Mouse (Mus musculus) MEL (cell line): ENCODE results near the gene Slc23a3. TPM values are rescaled to one million over a fixed set of nuclear protein-coding genes. Genes with fewer than 3 reads are reported as not detected.

ENCODE experiments used
- DNase-seq: peaks from one replicate; pipeline ENCODE4 v3.0.0; 2011; ENCODE audit warnings: low read depth, low spot score
- H3K27ac ChIP-seq: 2 replicates; pipeline ENCODE4 v1.5.1; 2012; ENCODE audit warnings: low read depth, mild to moderate bottlenecking, control low read depth, low read length, moderate library complexity; ENCODE audit not compliant: control insufficient read depth
- H3K27me3 ChIP-seq, 2 experiments: fragments of 150-350 bp in 1 of 2; sonication (generic) in 1 of 2; 2 replicates each; pipeline ENCODE4 v1.6.1; 2012; ENCODE audit warnings: low read length in 2 of 2, mild to moderate bottlenecking in 2 of 2, improper control_type of control experiment in 1 of 2, moderate library complexity in 1 of 2; ENCODE audit not compliant: insufficient read depth in 2 of 2, control insufficient read depth in 1 of 2
- H3K36me3 ChIP-seq, 2 experiments: 2 replicates each; pipeline ENCODE4 v1.6.1; 2012 to 2014; ENCODE audit warnings: low read length in 2 of 2, improper control_type of control experiment in 1 of 2, inconsistent platforms in 1 of 2, mild to moderate bottlenecking in 1 of 2; ENCODE audit not compliant: insufficient read depth in 2 of 2, control insufficient read depth in 1 of 2
- H3K4me1 ChIP-seq, 2 experiments: fragments of 150-350 bp in 1 of 2; sonication (generic) in 1 of 2; 2 replicates each; pipeline ENCODE4 v1.6.1; 2012; ENCODE audit warnings: low read length in 2 of 2, improper control_type of control experiment in 1 of 2, mild to moderate bottlenecking in 1 of 2; ENCODE audit not compliant: insufficient read depth in 2 of 2, control insufficient read depth in 1 of 2
- H3K4me3 ChIP-seq, 2 experiments: fragments of 150-350 bp in 1 of 2; sonication (generic) in 1 of 2; 2 replicates each; pipeline ENCODE4 v1.5.1; 2012; ENCODE audit warnings: low read depth in 2 of 2, low read length in 2 of 2, mild to moderate bottlenecking in 2 of 2, moderate library complexity in 2 of 2, control low read depth in 1 of 2, improper control_type of control experiment in 1 of 2; ENCODE audit not compliant: control insufficient read depth in 1 of 2, insufficient read depth in 1 of 2
- H3K79me2 ChIP-seq: 2 replicates; pipeline ENCODE4 v1.6.1; 2012; ENCODE audit warnings: mild to moderate bottlenecking, low read length, moderate library complexity; ENCODE audit not compliant: control insufficient read depth, poor library complexity, insufficient read depth
- H3K9ac ChIP-seq: 2 replicates; pipeline ENCODE4 v1.6.1; 2012; ENCODE audit warnings: low read depth, mild to moderate bottlenecking, control low read depth, low read length, moderate library complexity; ENCODE audit not compliant: control insufficient read depth, poor library complexity, severe bottlenecking
- H3K9me3 ChIP-seq: fragments of 150-350 bp; sonication (generic); replicated peaks from 2 replicates; pipeline ENCODE4 v1.6.1; 2012; ENCODE audit warnings: mild to moderate bottlenecking, low read length, improper control_type of control experiment, moderate library complexity; ENCODE audit not compliant: insufficient read depth
- BHLHE40 ChIP-seq: IDR thresholded peaks from 2 replicates; pipeline ENCODE4 v1.6.1; 2012; ENCODE audit warnings: low read depth, mild to moderate bottlenecking, inconsistent platforms, low read length, improper control_type of control experiment, borderline replicate concordance
- CHD1 ChIP-seq: IDR thresholded peaks from 2 replicates; pipeline ENCODE4 v1.6.1; 2012; ENCODE audit warnings: low read depth, mild to moderate bottlenecking, inconsistent platforms, low read length, improper control_type of control experiment
- E2F4 ChIP-seq: IDR thresholded peaks from 2 replicates; pipeline ENCODE4 v1.6.1; 2011; ENCODE audit warnings: low read depth, low read length, improper control_type of control experiment, borderline replicate concordance
- ETS1 ChIP-seq: IDR thresholded peaks from 2 replicates; pipeline ENCODE4 v1.6.1; 2012; ENCODE audit warnings: low read depth, mild to moderate bottlenecking, inconsistent platforms, low read length, improper control_type of control experiment, moderate library complexity
- GATA1 ChIP-seq: IDR thresholded peaks from 2 replicates; pipeline ENCODE4 v1.6.1; 2011; ENCODE audit warnings: low read depth, low read length, improper control_type of control experiment
- JUND ChIP-seq: IDR thresholded peaks from 2 replicates; pipeline ENCODE4 v1.6.1; 2011; ENCODE audit warnings: low read depth, mild to moderate bottlenecking, improper control_type of control experiment, low read length
- MYC ChIP-seq: IDR thresholded peaks from 2 replicates; pipeline ENCODE4 v1.6.1; 2011; ENCODE audit warnings: low read depth, mild to moderate bottlenecking, low read length, improper control_type of control experiment, moderate library complexity
- NRF1 ChIP-seq: IDR thresholded peaks from 2 replicates; pipeline ENCODE4 v1.6.1; 2014; ENCODE audit warnings: low read depth, mild to moderate bottlenecking, inconsistent platforms, low read length, improper control_type of control experiment, moderate library complexity; ENCODE audit not compliant: poor library complexity, insufficient read depth, severe bottlenecking
- POLR2AphosphoS2 ChIP-seq: IDR thresholded peaks from 2 replicates; pipeline ENCODE4 v1.6.1; 2011; ENCODE audit warnings: low read length, improper control_type of control experiment
- POLR2AphosphoS5 ChIP-seq: IDR thresholded peaks from 2 replicates; pipeline ENCODE4 v1.6.1; 2012; ENCODE audit warnings: low read depth, borderline replicate concordance, mild to moderate bottlenecking, inconsistent platforms, low read length, moderate library complexity, mixed read lengths
- RAD21 ChIP-seq: IDR thresholded peaks from 2 replicates; pipeline ENCODE4 v1.6.1; 2011; ENCODE audit warnings: mild to moderate bottlenecking, low read depth, low read length, improper control_type of control experiment
- SIN3A ChIP-seq: IDR thresholded peaks from 2 replicates; pipeline ENCODE4 v1.6.1; 2012; ENCODE audit warnings: low read length, improper control_type of control experiment, inconsistent platforms
- SMC3 ChIP-seq: IDR thresholded peaks from 2 replicates; pipeline ENCODE4 v1.6.1; 2011; ENCODE audit warnings: low read depth, low read length, improper control_type of control experiment
- TBP ChIP-seq: IDR thresholded peaks from 2 replicates; pipeline ENCODE4 v1.8.0; 2011; ENCODE audit warnings: low read depth, low read length, improper control_type of control experiment
- UBTF ChIP-seq: IDR thresholded peaks from 2 replicates; pipeline ENCODE4 v1.6.1; 2012; ENCODE audit warnings: low read depth, mild to moderate bottlenecking, inconsistent platforms, low read length, improper control_type of control experiment, moderate library complexity, borderline replicate concordance; ENCODE audit not compliant: insufficient read depth
- USF1 ChIP-seq: IDR thresholded peaks from 2 replicates; pipeline ENCODE4 v1.6.1; 2014; ENCODE audit warnings: low read depth, mild to moderate bottlenecking, inconsistent platforms, low read length, improper control_type of control experiment, moderate library complexity
- ZMIZ1 ChIP-seq: IDR thresholded peaks from 2 replicates; pipeline ENCODE4 v1.6.1; 2012; ENCODE audit warnings: low read depth, mild to moderate bottlenecking, inconsistent platforms, low read length, improper control_type of control experiment, moderate library complexity
- polyA plus RNA-seq, 2 experiments: library from polyadenylated mRNA; stranded (reverse) in 1 of 2; unstranded in 1 of 2; fragments of >175 nt in 1 of 2; fragments of >200 nt in 1 of 2; gene quantifications; 2 replicates each; pipeline versions ENCODE4 v1.2.1 to v1.2.4; 2012; ENCODE audit warnings: low replicate concordance in 2 of 2, low read depth in 1 of 2; ENCODE audit not compliant: insufficient read length in 2 of 2, insufficient read depth in 1 of 2, missing spikeins in 1 of 2
- total RNA-seq: library from RNA; depleted of rRNA; stranded (reverse); fragments of 300-350 nt; gene quantifications from 2 replicates; pipeline ENCODE4 v1.2.3, GENCODE M21; 2012

The Slc23a3 gene
- total and polyA plus RNA-seq, 3 experiments: 0.08 to 0.15 TPM; not detected in 1

- no peak for DNase-seq
- H3K9ac ChIP-seq: no peak overlapping the region
- no peaks in the 10 kb centered on the region for H3K27me3 ChIP-seq
- peaks cover 0 to 11% of the 10 kb centered on the region in 2 experiments; a peak in 3 of 4 replicates for H3K36me3 ChIP-seq
- no peak overlapping the region for H3K4me3 ChIP-seq
- peaks cover 14% of the 10 kb centered on the region for H3K79me2 ChIP-seq
- H3K27ac ChIP-seq: no peak overlapping the region
- peaks cover 2 to 10% of the 10 kb centered on the region in 2 experiments; a peak in 3 of 4 replicates for H3K4me1 ChIP-seq
- H3K9me3 ChIP-seq: no peaks in the 10 kb centered on the region
- TF ChIP-seq BHLHE40 (no peak), ETS1 (no peak), TBP (no peak), POLR2AphosphoS5 (no peak), UBTF (no peak), GATA1 (no peak), NRF1 (no peak), MYC (no peak), ZMIZ1 (no peak), USF1 (no peak), CHD1 (no peak), RAD21 (no peak), SIN3A (no peak)
These were observed 47.7 kb upstream of the Slc23a3 start for GRCm38 (mm10) chr1:75181377-75181870.

- Histone ChIP-seq H3K4me3 (peak overlapping the region; percentile 27 to 31), H3K79me2 (peaks cover 14% of the 10 kb centered on the region), H3K9ac (peak overlapping the region; percentile 67)
- DNase-seq: no peak
- TF ChIP-seq UBTF (no peak), ZMIZ1 (no peak), JUND (no peak), SMC3 (no peak), POLR2AphosphoS2 (no peak), E2F4 (no peak), ETS1 (no peak)
- TF ChIP-seq, all 39 proteins: peak for 0
- Histone ChIP-seq H3K27ac (peak overlapping the region; percentile 73), H3K36me3 (peaks cover 0 to 11% of the 10 kb centered on the region in 2 experiments; a peak in 3 of 4 replicates), H3K4me1 (peaks cover 2 to 10% of the 10 kb centered on the region in 2 experiments; a peak in 3 of 4 replicates), H3K9me3 (no peaks in the 10 kb centered on the region), H3K27me3 (no peaks in the 10 kb centered on the region)
These were observed 47.1 kb upstream of the Slc23a3 start for GRCm38 (mm10) chr1:75180741-75181140.
